ENCODE assay signal across 10 mouse cellular contexts in the genomic region with DNA sequence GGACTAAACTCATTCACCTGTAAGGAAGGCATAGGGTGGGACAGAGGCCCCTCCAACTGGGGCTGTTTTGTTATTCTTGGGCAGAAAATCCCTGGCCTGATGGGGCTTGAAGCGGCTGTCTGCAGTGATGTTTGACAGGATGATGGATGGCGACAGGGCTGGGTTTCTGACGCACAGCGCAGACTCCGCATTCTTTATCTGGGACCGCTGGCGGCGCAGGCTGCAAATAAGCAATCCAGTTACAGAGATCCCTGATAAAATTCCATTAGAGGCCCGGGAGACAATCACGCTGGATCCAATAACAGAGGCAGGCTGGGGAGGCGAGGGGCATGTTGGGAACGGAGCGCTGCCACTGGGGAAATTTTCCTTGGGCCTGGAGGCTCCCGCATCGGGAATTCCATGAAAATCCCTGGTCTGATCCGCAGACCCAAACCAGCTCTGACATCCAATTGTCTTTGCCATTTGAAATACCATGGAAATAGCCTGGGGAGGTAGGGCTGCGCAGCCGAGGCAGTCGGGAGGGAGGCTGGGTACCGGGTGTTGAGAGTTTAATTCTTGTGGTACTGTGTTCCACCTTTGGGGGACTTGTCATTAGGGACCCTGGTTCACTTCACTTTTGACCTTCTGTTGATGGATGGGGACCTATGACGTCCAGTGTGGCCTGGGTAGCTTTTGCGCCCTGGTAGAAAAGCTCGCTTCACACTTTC.
DNase-seq lines count a peak whose midpoint lies in the region; ATAC-seq lines count a peak whose summit lies in the region.
"Had no signal": no experiment of that assay in that cellular context is flagged by ENCODE, and none has a peak within 500 bp of the region (broad histone marks: within the 10 kb centered on the region; RNA-seq: fewer than 3 reads in every experiment).

No protein-coding gene starts in this region.

- H3K4me3 ChIP-seq in kidney, embryonic 15.5 days (replicated peaks) = 0 out of 2 replicates have a peak overlapping the region, but pooled peaks have one; percentile 12
- H3K4me3 ChIP-seq in hindbrain, embryonic 10.5 days = peak overlapping the region; percentile 36
- 0 out of 2 replicates have a peak overlapping the region, but pooled peaks have one; percentile 8 for H3K4me3 ChIP-seq in midbrain, embryonic 14.5 days (replicated peaks; ENCODE audit: low read depth, low read length)
- H3K4me3 ChIP-seq: myocyte had no signal

- H3K36me3 ChIP-seq in kidney, embryonic 15.5 days = no peaks in the 10 kb centered on the region
- no peaks in the 10 kb centered on the region for H3K36me3 ChIP-seq in hindbrain, embryonic 10.5 days
- no peaks in the 10 kb centered on the region for H3K36me3 ChIP-seq in midbrain, embryonic 14.5 days (ENCODE audit: control insufficient read depth, insufficient read depth, low read length)

- DNase-seq in kidney, postnatal 36 days = no peak
- DNase-seq in embryo, embryonic 11 days = peak; percentile 66
- peak; percentile 67 for DNase-seq in hindbrain, embryonic 10.5 days (ENCODE audit: low spot score)
- peak; percentile 72 for DNase-seq in midbrain, embryonic 14.5 days
- DNase-seq in layer of hippocampus, postnatal 36 days = no peak
- no peak for DNase-seq in layer of hippocampus, adult 18-20 months (ENCODE audit: low spot score in 2 of 2)
- DNase-seq in adrenal gland, postnatal 36 days = no peak
- DNase-seq: cerebellum, adult 9-10 months had no signal

- peak overlapping the region; percentile 45 for H3K4me2 ChIP-seq in kidney, embryonic 15.5 days
- peak overlapping the region; percentile 42 for H3K4me2 ChIP-seq in midbrain, embryonic 14.5 days (ENCODE audit: low read length)

- H3K27ac ChIP-seq in kidney, embryonic 15.5 days = no peak overlapping the region
- H3K27ac ChIP-seq in hindbrain, embryonic 10.5 days = peak overlapping the region; percentile 81
- peak overlapping the region; percentile 61 for H3K27ac ChIP-seq in midbrain, embryonic 14.5 days (replicated peaks; ENCODE audit: low read depth, low read length)

- peak; percentile 55 for ATAC-seq in kidney, embryonic 15.5 days (replicated peaks; ENCODE audit: low FRiP score)
- ATAC-seq in midbrain, embryonic 14.5 days (ENCODE audit: low FRiP score, low TSS enrichment) = no peak; the same call in 1 of the 2 replicates

- H3K4me1 ChIP-seq in kidney, embryonic 15.5 days = peaks cover 21% of the 10 kb centered on the region
- H3K4me1 ChIP-seq in hindbrain, embryonic 10.5 days (replicated peaks) = peaks cover 14% of the 10 kb centered on the region
- H3K4me1 ChIP-seq in midbrain, embryonic 14.5 days (ENCODE audit: control insufficient read depth, insufficient read depth, low read length) = peaks cover 6% of the 10 kb centered on the region; the same call in 1 of the 2 replicates

- H3K9me3 ChIP-seq in kidney, embryonic 15.5 days (replicated peaks) = no peaks in the 10 kb centered on the region
- no peaks in the 10 kb centered on the region for H3K9me3 ChIP-seq in hindbrain, embryonic 10.5 days
- H3K9me3 ChIP-seq in midbrain, embryonic 14.5 days (ENCODE audit: control insufficient read depth, low read length) = no peaks in the 10 kb centered on the region

- peaks cover 56% of the 10 kb centered on the region for H3K27me3 ChIP-seq in kidney, embryonic 15.5 days
- no peaks in the 10 kb centered on the region; the same call in 1 of the 2 replicates for H3K27me3 ChIP-seq in hindbrain, embryonic 10.5 days (ENCODE audit: insufficient read depth, poor library complexity, severe bottlenecking)
- 0 out of 2 replicates have a peak, but pooled peaks cover 4% of the 10 kb centered on the region for H3K27me3 ChIP-seq in midbrain, embryonic 14.5 days (ENCODE audit: control insufficient read depth, insufficient read depth, low read length)

- no peak overlapping the region for H3K9ac ChIP-seq in kidney, embryonic 15.5 days
- H3K9ac ChIP-seq in midbrain, embryonic 14.5 days (replicated peaks; ENCODE audit: low read length) = no peak overlapping the region; the same call in 1 of the 2 replicates

- 24% methylated on average over 23 of the region's 23 CpGs for WGBS in kidney, embryonic 15.5 days
- WGBS in hindbrain, embryonic 10.5 days = 30% methylated on average over 23 of the region's 23 CpGs
- 25% methylated on average over 23 of the region's 23 CpGs for WGBS in midbrain, embryonic 14.5 days

Comparison
In these comparisons a context has a peak if more than half of its experiments do, and no peak if none do; other contexts are left out.
1. DNase-seq: peak in embryo, embryonic 11 days (single experiment), hindbrain, embryonic 10.5 days (single experiment) and midbrain, embryonic 14.5 days (single experiment); none in kidney, postnatal 36 days (0 of 2), layer of hippocampus, postnatal 36 days (0 of 2), layer of hippocampus, adult 18-20 months (0 of 2) and adrenal gland, postnatal 36 days (0 of 2).
2. Peak in every context shown above with its lines, with median percentiles within 50 percentile points of each other: H3K4me3 ChIP-seq.